Mouse (Mus musculus) megakaryocyte, embryonic 14.5 days (primary cell): ENCODE data around the gene 2210010C04Rik. TPM values are rescaled to one million over a fixed set of nuclear protein-coding genes. Genes with fewer than 3 reads are reported as not detected.

Source experiments
- H3K27me3 ChIP-seq: replicated peaks from 2 replicates; pipeline ENCODE3; 2012; ENCODE audit warnings: inconsistent platforms
- H3K36me3 ChIP-seq: replicated peaks from 2 replicates; pipeline ENCODE3; 2012; ENCODE audit warnings: low read length, inconsistent platforms, mixed read lengths
- H3K4me1 ChIP-seq: 2 replicates; pipeline ENCODE4 v1.6.1; 2012; ENCODE audit warnings: inconsistent platforms
- H3K4me3 ChIP-seq: replicated peaks from 2 replicates; pipeline ENCODE3; 2012; ENCODE audit warnings: moderate library complexity, mild to moderate bottlenecking, inconsistent platforms
- H3K9me3 ChIP-seq: 2 replicates; pipeline ENCODE4 v1.6.1; 2012; ENCODE audit warnings: inconsistent platforms
- FLI1 ChIP-seq: IDR thresholded peaks from 2 replicates; pipeline ENCODE4 v1.6.1; 2012; ENCODE audit warnings: low read length, inconsistent platforms, mixed read lengths
- GATA1 ChIP-seq: IDR thresholded peaks from 3 replicates; pipeline ENCODE4 v1.6.1; 2012; ENCODE audit warnings: mixed read lengths, low read length, inconsistent platforms, borderline replicate concordance
- polyA plus RNA-seq: library from polyadenylated mRNA; stranded (reverse); fragments of >175 nt; gene quantifications from 2 replicates; pipeline ENCODE4 v1.2.3, GENCODE M21; 2012; ENCODE audit warnings: low replicate concordance; ENCODE audit not compliant: insufficient read depth

2210010C04Rik gene
- not detected in 2 replicates for polyA plus RNA-seq

GRCm38 (mm10) chr6:41035409-41035808 lies at the start of gene 2210010C04Rik:
Gene 2210010C04Rik, minus strand, starts transcription at chr6:41035509.
- Histone ChIP-seq H3K4me3 (no peak within 1 kb of the TSS), H3K4me1 (no peaks in the 10 kb centered on the region), H3K36me3 (no peaks in the 10 kb centered on the region), H3K27me3 (no peaks in the 10 kb centered on the region), H3K9me3 (no peaks in the 10 kb centered on the region)
- TF ChIP-seq FLI1 (no peak), GATA1 (no peak)

GRCm38 (mm10) chr6:41080121-41080520 lies 44.8 kb upstream of the 2210010C04Rik start:
- H3K27me3 ChIP-seq = no peaks in the 10 kb centered on the region
- no peak for TF ChIP-seq GATA1
- TF ChIP-seq FLI1 = no peak
- no peaks in the 10 kb centered on the region for H3K9me3 ChIP-seq
- H3K4me3 ChIP-seq = no peak overlapping the region
- peaks cover 42% of the 10 kb centered on the region for H3K4me1 ChIP-seq
- H3K36me3 ChIP-seq = no peaks in the 10 kb centered on the region

GRCm38 (mm10) chr6:41078539-41079303 lies 43.4 kb upstream of the 2210010C04Rik start:
- TF ChIP-seq GATA1 (no peak), FLI1 (no peak)
- Histone ChIP-seq H3K4me3 (no peak overlapping the region), H3K36me3 (no peaks in the 10 kb centered on the region), H3K4me1 (peaks cover 42% of the 10 kb centered on the region), H3K9me3 (no peaks in the 10 kb centered on the region), H3K27me3 (no peaks in the 10 kb centered on the region)

- TF ChIP-seq FLI1 (no peak), GATA1 (no peak)
- H3K27me3 ChIP-seq = no peaks in the 10 kb centered on the region
- no peak overlapping the region for H3K4me3 ChIP-seq
- H3K9me3 ChIP-seq = no peaks in the 10 kb centered on the region
- H3K4me1 ChIP-seq = peaks cover 36% of the 10 kb centered on the region
- H3K36me3 ChIP-seq = no peaks in the 10 kb centered on the region
These were observed 40.4 kb upstream of the 2210010C04Rik start for GRCm38 (mm10) chr6:41075753-41076152.

- no peak for TF ChIP-seq FLI1
- no peak for TF ChIP-seq GATA1
- Histone ChIP-seq H3K36me3 (no peaks in the 10 kb centered on the region), H3K4me1 (peaks cover 46% of the 10 kb centered on the region), H3K9me3 (no peaks in the 10 kb centered on the region), H3K4me3 (no peak overlapping the region), H3K27me3 (no peaks in the 10 kb centered on the region)
These were observed 28.0 kb upstream of the 2210010C04Rik start for GRCm38 (mm10) chr6:41063332-41063731.

- Histone ChIP-seq H3K9me3 (no peaks in the 10 kb centered on the region), H3K4me3 (no peak overlapping the region), H3K27me3 (no peaks in the 10 kb centered on the region), H3K4me1 (peaks cover 46% of the 10 kb centered on the region), H3K36me3 (no peaks in the 10 kb centered on the region)
- TF ChIP-seq GATA1 (no peak), FLI1 (no peak)
These were observed 27.4 kb upstream of the 2210010C04Rik start for GRCm38 (mm10) chr6:41062746-41063145.

GRCm38 (mm10) chr6:41062081-41062480 lies 26.8 kb upstream of the 2210010C04Rik start:
- Histone ChIP-seq H3K27me3 (no peaks in the 10 kb centered on the region), H3K9me3 (no peaks in the 10 kb centered on the region), H3K4me1 (peaks cover 46% of the 10 kb centered on the region), H3K36me3 (no peaks in the 10 kb centered on the region), H3K4me3 (no peak overlapping the region)
- TF ChIP-seq GATA1 (no peak), FLI1 (no peak)

- Histone ChIP-seq H3K27me3 (no peaks in the 10 kb centered on the region), H3K9me3 (no peaks in the 10 kb centered on the region), H3K36me3 (no peaks in the 10 kb centered on the region), H3K4me1 (peaks cover 53% of the 10 kb centered on the region), H3K4me3 (no peak overlapping the region)
- no peak for TF ChIP-seq FLI1
- no peak for TF ChIP-seq GATA1
These were observed 25.8 kb upstream of the 2210010C04Rik start for GRCm38 (mm10) chr6:41061085-41061484.

GRCm38 (mm10) chr6:41057653-41058052 lies 22.3 kb upstream of the 2210010C04Rik start:
- Histone ChIP-seq H3K4me1 (peaks cover 69% of the 10 kb centered on the region), H3K9me3 (no peaks in the 10 kb centered on the region), H3K36me3 (no peaks in the 10 kb centered on the region), H3K27me3 (no peaks in the 10 kb centered on the region), H3K4me3 (peak overlapping the region; percentile 29)
- TF ChIP-seq FLI1 = no peak
- TF ChIP-seq GATA1 = no peak

GRCm38 (mm10) chr6:41055581-41055980 lies 20.3 kb upstream of the 2210010C04Rik start:
- Histone ChIP-seq H3K9me3 (no peaks in the 10 kb centered on the region), H3K27me3 (no peaks in the 10 kb centered on the region), H3K36me3 (no peaks in the 10 kb centered on the region), H3K4me3 (no peak overlapping the region), H3K4me1 (peaks cover 59% of the 10 kb centered on the region)
- TF ChIP-seq FLI1 = no peak
- TF ChIP-seq GATA1 = no peak
